ENCODE assay signal across 2 mouse cellular contexts in the genomic region with DNA sequence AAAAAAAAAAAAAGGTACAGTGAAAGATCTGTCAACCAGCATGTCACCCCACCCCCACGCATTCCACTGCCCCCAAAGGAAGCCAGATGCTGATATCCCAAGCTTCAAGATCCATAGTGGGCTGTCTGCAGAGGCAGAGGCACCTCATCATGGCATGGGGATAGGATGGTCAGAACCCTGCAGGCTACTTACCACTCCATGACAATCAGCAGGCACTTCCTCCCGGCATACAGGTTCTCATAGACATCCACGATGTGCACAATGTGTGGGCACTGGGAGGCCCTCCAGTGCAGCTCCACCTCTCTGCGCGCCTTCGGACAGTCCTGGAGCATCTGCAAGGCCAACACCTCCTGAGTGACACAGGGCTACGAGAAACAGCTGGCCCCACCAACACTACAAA.
TF ChIP-seq lines count a peak whose summit lies in the region.

No protein-coding gene starts in this region.

TF ChIP-seq in CH12.LX, 34 proteins besides CTCF, POLR2A, EP300 and RAD21:
- 0 out of 2 replicates have a peak, but pooled peaks have one; percentile 7 for TF ChIP-seq ZNF384 (IDR thresholded peaks at IDR 0.05; ENCODE audit: low read depth, low read length)
- TF ChIP-seq KAT2A (IDR thresholded peaks at IDR 0.05; ENCODE audit: insufficient replicate concordance, low read length) = no peak

TF ChIP-seq in ES-E14, 5 proteins besides CTCF, POLR2A, EP300 and RAD21:
- TF ChIP-seq ZNF384 (IDR thresholded peaks at IDR 0.05; ENCODE audit: low read depth, low read length) (0 out of 2 replicates have a peak, but pooled peaks have one; percentile 27), CHD2 (IDR thresholded peaks at IDR 0.05; ENCODE audit: low read depth, low read length) (no peak)
